Mouse (Mus musculus) liver, embryonic 16.5 days (tissue): ENCODE results near the gene Agpat1. TPM values are rescaled to one million over a fixed set of nuclear protein-coding genes. Genes with fewer than 3 reads are reported as not detected.

Source experiments
- ATAC-seq: fragments of 200-750 bp; cut with Nextera tagmentation; 2 replicates; pipeline ENCODE4 v1.8.0; 2017; ENCODE audit warnings: low read depth, mild to moderate bottlenecking, moderate number of reproducible peaks, moderate library complexity
- H3K27ac ChIP-seq: fragments of 300-500 bp; sonication (generic); 2 replicates; pipeline ENCODE4 v1.5.1; 2014; ENCODE audit warnings: mild to moderate bottlenecking, low read length
- H3K27me3 ChIP-seq: fragments of 300-500 bp; sonication (generic); 2 replicates; pipeline ENCODE4 v1.6.1; 2014; ENCODE audit warnings: low read depth, low read length, mixed read lengths; ENCODE audit not compliant: control insufficient read depth, insufficient read depth
- H3K36me3 ChIP-seq: fragments of 300-500 bp; sonication (generic); 2 replicates; pipeline ENCODE4 v1.6.1; 2014; ENCODE audit warnings: mild to moderate bottlenecking; ENCODE audit not compliant: control insufficient read depth, insufficient read depth
- H3K4me1 ChIP-seq: fragments of 300-500 bp; sonication (generic); 2 replicates; pipeline ENCODE4 v1.6.1; 2014; ENCODE audit warnings: low read depth, low read length, mixed read lengths; ENCODE audit not compliant: control insufficient read depth
- H3K4me2 ChIP-seq: fragments of 300-500 bp; sonication (generic); 2 replicates; pipeline ENCODE4 v1.6.1; 2014; ENCODE audit warnings: low read depth, low read length, mixed read lengths
- H3K4me3 ChIP-seq: fragments of 300-500 bp; sonication (generic); 2 replicates; pipeline ENCODE4 v1.5.1; 2014; ENCODE audit warnings: low read depth, mild to moderate bottlenecking, low read length
- H3K9ac ChIP-seq: fragments of 300-500 bp; sonication (generic); 2 replicates; pipeline ENCODE4 v1.6.1; 2014; ENCODE audit warnings: low read depth, low read length
- H3K9me3 ChIP-seq: fragments of 300-500 bp; sonication (generic); replicated peaks from 2 replicates; pipeline ENCODE4 v1.6.1; 2016; ENCODE audit warnings: low read length; ENCODE audit not compliant: control insufficient read depth
- WGBS: fragments of 180-500 bp; shearing (Covaris S2); extraction: QIAGEN DNeasy Blood & Tissue Kit; methylation state at CpG from one replicate; pipeline ENCODE4 v1.1.7; 2014; ENCODE audit not compliant: insufficient replicate concordance; 5-methylcytosine and 5-hydroxymethylcytosine counted together
- polyA plus RNA-seq: library from polyadenylated mRNA; unstranded; fragments of >200 nt; fragmentation: Nextera tagmentation; extraction: Ambion mirVana; gene quantifications from 2 replicates; pipeline ENCODE4 v1.2.1, GENCODE M21; 2015

Agpat1 gene
- polyA plus RNA-seq, 1 experiment from 2014 or later: 21.3 TPM

DNA sequence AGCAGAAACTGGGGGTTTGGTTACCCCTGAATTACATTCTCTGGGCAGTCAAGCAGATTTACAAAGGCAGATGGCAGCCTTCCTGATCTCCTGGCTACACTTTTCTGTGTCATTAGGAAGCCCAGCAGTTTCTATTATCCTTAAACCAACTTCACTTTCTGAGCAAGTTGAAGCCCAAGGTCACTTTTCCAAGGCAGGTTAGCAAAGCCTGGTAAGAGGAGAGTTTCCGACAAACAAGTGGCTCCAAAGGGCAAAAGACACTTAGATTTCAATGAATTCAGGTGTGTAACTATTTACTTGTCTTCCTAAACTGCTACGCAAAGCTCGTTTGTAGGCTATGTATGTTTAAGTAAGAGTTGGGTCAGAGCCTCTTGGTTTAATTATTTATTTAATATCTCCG lies 39.3 kb downstream of the Agpat1 start:
- peaks cover 31% of the 10 kb centered on the region for H3K4me1 ChIP-seq
- no peaks in the 10 kb centered on the region for H3K36me3 ChIP-seq
- H3K27me3 ChIP-seq: no peaks in the 10 kb centered on the region
- no peak overlapping the region for H3K27ac ChIP-seq
- H3K9ac ChIP-seq: no peak overlapping the region
- no peak overlapping the region for H3K4me3 ChIP-seq
- WGBS: 68% methylated on average over 4 of the region's 4 CpGs
- no peak for ATAC-seq
- H3K4me2 ChIP-seq: no peak overlapping the region
- no peaks in the 10 kb centered on the region for H3K9me3 ChIP-seq

DNA sequence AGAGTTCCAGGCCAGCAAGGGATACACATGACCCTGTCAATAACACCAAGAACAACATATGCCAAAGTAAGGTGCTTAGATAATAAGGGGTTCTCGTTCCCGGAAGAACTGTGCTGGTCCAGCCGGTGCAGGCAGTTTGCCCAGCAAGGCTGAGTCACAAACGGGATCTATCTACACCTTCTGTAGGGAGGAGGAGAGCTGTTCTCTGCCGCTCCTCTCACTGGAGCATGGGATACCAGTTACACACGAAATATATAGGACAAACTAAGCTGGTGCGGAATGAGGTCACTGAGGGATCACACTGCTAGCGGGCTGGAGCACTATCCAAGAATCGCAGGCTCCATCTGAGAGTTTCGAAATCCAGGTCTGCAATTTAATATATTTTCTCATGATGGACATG lies 39.9 kb downstream of the Agpat1 start:
- peaks cover 31% of the 10 kb centered on the region for H3K4me1 ChIP-seq
- WGBS: 72% methylated on average over 10 of the region's 10 CpGs
- no peak for ATAC-seq

DNA sequence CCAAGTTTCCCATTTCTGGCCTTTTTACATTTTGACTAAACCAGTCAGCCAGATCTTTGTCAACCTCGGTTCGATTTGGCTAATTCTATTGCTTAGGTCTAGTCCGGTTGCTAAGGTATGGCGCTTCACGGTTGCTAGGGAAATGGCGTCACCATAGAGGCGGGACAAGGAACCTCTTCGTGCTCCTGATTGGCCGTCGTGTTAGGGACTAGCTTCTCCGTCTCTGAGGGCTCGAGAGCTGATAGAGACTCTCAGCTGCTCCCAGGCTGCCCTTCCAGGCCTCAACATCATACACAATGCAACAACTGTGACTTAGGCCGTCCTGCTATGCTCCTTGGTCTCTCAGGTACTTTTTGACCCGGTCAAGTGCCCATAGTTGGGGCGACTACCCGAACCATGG lies 40.5 kb downstream of the Agpat1 start, which contains the start of gene Fkbpl:
Fkbpl (plus strand) TSS at position 157 of the 400 bp plus-strand sequence.
- peak within 1 kb of the TSS; percentile 60 for H3K4me3 ChIP-seq
- peak within 1 kb of the TSS; percentile 59 for H3K9ac ChIP-seq
- no peaks in the 10 kb centered on the region for H3K27me3 ChIP-seq
- peak within 1 kb of the TSS; percentile 51 for H3K27ac ChIP-seq
- peak; percentile 53 for ATAC-seq
- H3K4me1 ChIP-seq: peaks cover 31% of the 10 kb centered on the region
- H3K36me3 ChIP-seq: no peaks in the 10 kb centered on the region
- peak within 1 kb of the TSS; percentile 57 for H3K4me2 ChIP-seq
- no peaks in the 10 kb centered on the region for H3K9me3 ChIP-seq
- WGBS: under 1% methylated on average over 16 of the region's 16 CpGs

More for the DNA sequence above, 39.9 kb downstream of the Agpat1 start:
- Histone ChIP-seq H3K9ac (no peak overlapping the region), H3K4me3 (no peak overlapping the region), H3K36me3 (no peaks in the 10 kb centered on the region), H3K27ac (no peak overlapping the region), H3K9me3 (no peaks in the 10 kb centered on the region), H3K4me2 (no peak overlapping the region), H3K27me3 (no peaks in the 10 kb centered on the region)

GRCm38 (mm10) chr17:34645256-34645829 lies 41.3 kb downstream of the Agpat1 start:
- ATAC-seq: no peak
- Histone ChIP-seq H3K9ac (peak overlapping the region; percentile 59), H3K36me3 (peaks cover under 1% of the 10 kb centered on the region), H3K27me3 (no peaks in the 10 kb centered on the region), H3K4me1 (peaks cover 31% of the 10 kb centered on the region), H3K27ac (peak overlapping the region; percentile 51; the same call in 1 of the 2 replicates), H3K9me3 (no peaks in the 10 kb centered on the region), H3K4me2 (peak overlapping the region; percentile 57), H3K4me3 (peak overlapping the region; percentile 60)
- WGBS: 41% methylated on average over 10 of the region's 10 CpGs

DNA sequence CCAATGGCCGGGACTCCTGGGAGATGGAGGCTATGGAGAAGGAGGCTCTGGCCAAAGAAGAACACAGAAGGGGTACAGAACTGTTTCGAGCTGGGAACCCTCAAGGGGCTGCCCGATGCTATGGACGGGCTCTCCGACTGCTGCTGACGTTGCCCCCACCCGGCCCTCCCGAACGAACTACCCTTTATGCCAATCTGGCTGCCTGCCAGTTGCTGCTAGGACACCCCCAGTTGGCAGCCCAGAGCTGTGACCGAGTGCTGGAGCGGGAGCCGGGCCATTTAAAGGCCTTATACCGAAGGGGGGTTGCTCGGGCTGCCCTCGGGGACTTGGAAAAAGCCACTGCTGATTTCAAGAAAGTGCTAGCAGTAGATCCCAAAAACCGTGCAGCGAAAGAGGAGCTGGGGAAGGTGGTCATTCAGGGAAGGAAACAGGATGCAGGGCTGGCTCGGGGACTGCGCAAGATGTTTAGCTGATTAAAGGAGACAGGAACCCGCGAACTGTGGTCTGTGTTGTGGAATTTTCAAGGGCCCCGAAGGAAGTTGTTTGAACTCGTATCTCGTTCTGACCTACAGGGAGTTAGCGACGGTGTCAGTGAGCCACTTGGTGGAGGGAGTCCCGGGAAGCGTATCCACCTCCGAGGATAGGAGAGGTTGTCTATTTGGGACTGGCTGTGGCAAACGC lies 41.9 kb downstream of the Agpat1 start:
- Histone ChIP-seq H3K9ac (no peak overlapping the region), H3K27ac (no peak overlapping the region), H3K9me3 (no peaks in the 10 kb centered on the region), H3K4me3 (peak overlapping the region; percentile 95), H3K4me1 (peaks cover 31% of the 10 kb centered on the region), H3K4me2 (peak overlapping the region; percentile 45; the same call in 1 of the 2 replicates), H3K27me3 (no peaks in the 10 kb centered on the region), H3K36me3 (peaks cover 4% of the 10 kb centered on the region)
- no peak for ATAC-seq
- 61% methylated on average over 30 of the region's 30 CpGs for WGBS

DNA sequence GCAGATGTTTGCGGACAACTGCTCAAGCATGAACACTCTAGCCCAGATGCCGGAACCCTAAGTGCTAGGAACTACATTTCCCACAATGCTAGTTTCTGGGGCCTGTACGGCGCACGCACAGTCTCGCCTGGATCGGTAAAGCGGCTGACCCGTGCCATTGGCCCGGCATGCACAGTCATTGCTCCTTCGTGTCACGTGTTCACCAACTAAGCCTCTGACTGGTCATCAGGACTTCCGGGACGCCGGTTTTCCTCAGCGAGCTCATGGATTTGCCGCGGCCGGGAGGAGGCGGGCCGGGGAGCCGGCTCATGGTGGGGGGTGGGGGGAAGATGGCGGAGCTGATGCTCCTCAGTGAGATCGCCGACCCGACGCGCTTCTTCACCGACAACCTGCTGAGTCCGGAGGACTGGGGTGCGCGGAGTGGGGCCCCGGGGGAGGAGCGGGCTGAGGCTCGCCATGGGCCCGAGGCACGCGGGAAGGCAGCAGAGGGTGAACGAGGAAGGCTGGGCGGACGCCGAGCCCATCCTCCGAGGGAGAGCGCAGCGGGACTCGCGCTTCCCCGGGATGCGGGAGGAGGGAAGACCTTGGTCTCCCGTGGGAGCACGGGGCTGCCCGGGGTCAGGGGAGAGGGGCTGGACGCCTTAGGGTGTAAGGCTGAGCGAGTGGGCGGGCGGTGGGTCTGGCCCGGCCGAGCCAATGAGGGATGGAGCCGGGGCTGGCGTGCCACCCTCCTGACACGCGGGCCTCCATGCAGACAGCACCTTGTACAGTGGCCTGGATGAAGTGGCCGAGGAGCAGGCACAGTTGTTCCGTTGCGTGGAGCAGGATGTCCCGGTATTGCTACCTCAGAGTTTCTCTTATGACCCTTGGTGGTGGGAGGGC lies 43.1 kb downstream of the Agpat1 start, which contains the start of gene Atf6b:
Atf6b (plus strand) TSS at position 241 of the 882 bp plus-strand sequence.
- Histone ChIP-seq H3K27me3 (no peaks in the 10 kb centered on the region), H3K27ac (peak within 1 kb of the TSS; percentile 68), H3K4me1 (peaks cover 31% of the 10 kb centered on the region), H3K9ac (peak within 1 kb of the TSS; percentile 84), H3K4me3 (peak within 1 kb of the TSS; percentile 95), H3K9me3 (no peaks in the 10 kb centered on the region), H3K4me2 (peak within 1 kb of the TSS; percentile 87), H3K36me3 (peaks cover 6% of the 10 kb centered on the region)
- WGBS: under 1% methylated on average over 65 of the region's 66 CpGs
- ATAC-seq: peak; percentile 97

GRCm38 (mm10) chr17:34648141-34648890 lies 44.3 kb downstream of the Agpat1 start:
- Histone ChIP-seq H3K36me3 (peaks cover 6% of the 10 kb centered on the region), H3K27ac (no peak overlapping the region), H3K27me3 (no peaks in the 10 kb centered on the region), H3K4me3 (no peak overlapping the region), H3K4me2 (0 out of 2 replicates have a peak overlapping the region, but pooled peaks have one; percentile 87), H3K9ac (no peak overlapping the region), H3K9me3 (no peaks in the 10 kb centered on the region), H3K4me1 (peaks cover 31% of the 10 kb centered on the region)
- WGBS: 79% methylated on average over 16 of the region's 16 CpGs
- no peak for ATAC-seq

DNA sequence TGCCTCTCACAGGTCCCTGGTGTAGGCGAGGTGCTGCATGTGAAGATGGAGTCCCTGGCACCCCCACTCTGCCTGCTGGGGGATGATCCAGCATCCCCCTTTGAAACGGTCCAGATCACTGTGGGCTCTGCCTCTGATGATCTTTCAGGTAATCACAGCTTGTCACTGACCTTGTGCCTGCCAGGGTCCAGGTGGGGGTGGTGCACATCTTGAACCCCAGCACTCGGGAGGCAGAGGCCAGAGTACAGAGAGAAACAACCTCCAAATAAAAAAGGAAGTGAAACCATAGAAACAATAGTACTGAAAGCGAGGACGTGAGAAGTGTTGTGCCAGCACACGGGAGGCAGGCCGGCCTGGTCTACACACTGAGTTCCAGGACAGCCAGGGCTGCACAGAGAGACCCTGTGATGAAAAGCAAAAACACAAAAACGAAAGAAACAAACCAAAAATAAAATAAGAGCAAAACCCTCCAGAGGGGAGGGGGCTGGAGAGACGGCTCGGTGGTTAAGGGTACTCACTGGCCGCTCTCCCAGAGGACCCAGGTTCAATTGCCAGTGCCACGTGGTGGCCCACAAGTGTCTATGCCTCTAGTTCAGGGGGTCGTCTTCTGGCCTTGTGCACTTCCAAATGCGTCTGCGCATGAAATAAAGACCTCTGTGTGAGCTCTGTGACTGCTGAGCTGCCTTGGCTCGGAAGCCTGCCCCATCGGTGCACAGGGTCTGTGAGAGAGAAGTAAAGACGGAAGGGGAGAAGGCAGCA lies 45.2 kb downstream of the Agpat1 start:
- peaks cover 6% of the 10 kb centered on the region for H3K36me3 ChIP-seq
- no peak overlapping the region for H3K27ac ChIP-seq
- no peaks in the 10 kb centered on the region for H3K27me3 ChIP-seq
- no peak overlapping the region for H3K4me3 ChIP-seq
- H3K9me3 ChIP-seq: no peaks in the 10 kb centered on the region
- no peak for ATAC-seq
- no peak overlapping the region for H3K9ac ChIP-seq
- H3K4me1 ChIP-seq: peaks cover 26% of the 10 kb centered on the region
- no peak overlapping the region for H3K4me2 ChIP-seq
- 75% methylated on average over 18 of the region's 18 CpGs for WGBS
